Mouse (Mus musculus) heart, postnatal 0 days (tissue): Measurements from ENCODE around the gene Kcnma1.

ENCODE experiments used
- CTCF ChIP-seq: IDR thresholded peaks from 2 replicates; pipeline ENCODE4 v1.5.1; 2016; ENCODE audit warnings: antibody characterized with exemption, control low read depth, low read depth
- EP300 ChIP-seq: IDR thresholded peaks from 2 replicates; pipeline ENCODE4 v1.6.1; 2016; ENCODE audit warnings: antibody characterized with exemption, low read depth

DNA sequence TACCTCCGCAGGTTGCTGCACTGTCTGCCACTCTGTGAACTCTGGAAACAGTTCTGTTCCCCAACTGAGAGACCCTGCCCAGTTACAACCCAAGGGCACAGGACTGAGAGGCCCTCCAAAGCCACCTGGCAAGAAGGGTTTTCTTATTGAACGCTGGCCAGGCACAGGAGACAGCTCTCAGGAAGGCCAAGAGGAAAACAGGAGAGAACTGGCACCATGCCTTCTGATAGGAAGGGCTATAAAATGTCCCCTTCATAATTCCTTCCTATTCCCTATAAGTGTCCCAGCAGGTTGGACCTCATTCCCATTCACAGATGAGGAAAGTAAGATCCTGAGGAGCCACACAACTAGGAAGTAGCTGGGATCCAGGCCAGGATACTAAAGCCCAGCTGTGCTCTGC lies 39.6 kb downstream of the Kcnma1 start:
- no peak for TF ChIP-seq CTCF
- TF ChIP-seq EP300: no peak
